Mouse (Mus musculus): ENCODE results near the gene Gdap2.

Gene Gdap2

GRCm38 (mm10) chr3:100246286-100246825 lies 84.2 kb downstream of the Gdap2 start:
- no peak for DNase-seq (ENCODE audit: low read depth)
